8 mouse cellular contexts compared by ENCODE assay signal in genomic region chr7:112868551-112869465, GRCm38 (mm10).
DNase-seq lines count a peak whose midpoint lies in the region; ATAC-seq and TF ChIP-seq lines count a peak whose summit lies in the region.

No protein-coding gene starts in this region.

- no peaks in the 10 kb centered on the region for H3K4me1 ChIP-seq in ES-Bruce4 (ENCODE audit: control insufficient read depth, insufficient read depth, low read length)
- H3K4me1 ChIP-seq in forebrain, embryonic 16.5 days (replicated peaks; ENCODE audit: control insufficient read depth, insufficient read depth, low read length) = peaks cover 4% of the 10 kb centered on the region; the same call in 1 of the 2 replicates
- peaks cover 31% of the 10 kb centered on the region for H3K4me1 ChIP-seq in limb, embryonic 12.5 days (replicated peaks)
- H3K4me1 ChIP-seq in neural tube, embryonic 13.5 days (replicated peaks) = peaks cover 13% of the 10 kb centered on the region

- TF ChIP-seq POLR2A in ES-Bruce4 (IDR thresholded peaks at IDR 0.05; ENCODE audit: insufficient read depth, low read length) = no peak

- 0 out of 2 replicates have a peak, but pooled peaks have one; percentile 26 for ATAC-seq in forebrain, embryonic 16.5 days
- ATAC-seq in limb, embryonic 12.5 days (ENCODE audit: insufficient number of reproducible peaks, insufficient read depth, low FRiP score, low TSS enrichment, low read depth) = no peak; the same call in 1 of the 2 replicates
- 0 out of 2 replicates have a peak, but pooled peaks have one; percentile 56 for ATAC-seq in neural tube, embryonic 13.5 days (ENCODE audit: low read depth)
- ATAC-seq in monocyte, adult 5-6 weeks (replicated peaks; ENCODE audit: insufficient number of reproducible peaks, low FRiP score, low TSS enrichment, poor library complexity, severe bottlenecking) = no peak

- peak overlapping the region; percentile 5; the same call in 1 of the 2 replicates for H3K27ac ChIP-seq in ES-Bruce4 (ENCODE audit: insufficient read depth, low read length)
- no peak overlapping the region for H3K27ac ChIP-seq in forebrain, embryonic 16.5 days (ENCODE audit: low read length)
- peak overlapping the region; percentile 78 for H3K27ac ChIP-seq in limb, embryonic 12.5 days
- peak overlapping the region; percentile 61; the same call in 1 of the 2 replicates for H3K27ac ChIP-seq in neural tube, embryonic 13.5 days (replicated peaks)

- 61% methylated on average over 7 of the region's 8 CpGs for WGBS in forebrain, embryonic 16.5 days
- WGBS in limb, embryonic 12.5 days = 21% methylated on average over 8 of the region's 8 CpGs
- 50% methylated on average over 7 of the region's 8 CpGs for WGBS in neural tube, embryonic 13.5 days

- H3K4me3 ChIP-seq in ES-Bruce4 (ENCODE audit: low read depth, low read length) = no peak overlapping the region
- H3K4me3 ChIP-seq in forebrain, embryonic 16.5 days (replicated peaks; ENCODE audit: low read length) = no peak overlapping the region
- no peak overlapping the region for H3K4me3 ChIP-seq in limb, embryonic 12.5 days (replicated peaks)
- no peak overlapping the region for H3K4me3 ChIP-seq in neural tube, embryonic 13.5 days

- no peak for TF ChIP-seq CTCF in ES-Bruce4 (IDR thresholded peaks at IDR 0.05; ENCODE audit: low read depth, low read length)

- peak; percentile 31 for DNase-seq in 416B (ENCODE audit: low read depth)
- DNase-seq in cerebellum, adult 8-10 months = peak; percentile 66
- DNase-seq in induced T-regulatory cell, adult 2 months (ENCODE audit: low read depth) = peak; percentile 49

- no peaks in the 10 kb centered on the region for H3K9me3 ChIP-seq in ES-Bruce4 (replicated peaks; ENCODE audit: control insufficient read depth, insufficient read depth, low read length, poor library complexity, severe bottlenecking)
- H3K9me3 ChIP-seq in forebrain, embryonic 16.5 days (ENCODE audit: control insufficient read depth, low read length) = no peaks in the 10 kb centered on the region
- no peaks in the 10 kb centered on the region for H3K9me3 ChIP-seq in limb, embryonic 12.5 days
- H3K9me3 ChIP-seq in neural tube, embryonic 13.5 days = no peaks in the 10 kb centered on the region

- H3K36me3 ChIP-seq in ES-Bruce4 (ENCODE audit: control insufficient read depth, insufficient read depth, low read length, poor library complexity, severe bottlenecking) = peaks cover 15% of the 10 kb centered on the region
- H3K36me3 ChIP-seq in forebrain, embryonic 16.5 days (ENCODE audit: control insufficient read depth, insufficient read depth) = peaks cover 3% of the 10 kb centered on the region; the same call in 1 of the 2 replicates
- peaks cover 34% of the 10 kb centered on the region; the same call in 1 of the 2 replicates for H3K36me3 ChIP-seq in limb, embryonic 12.5 days
- H3K36me3 ChIP-seq in neural tube, embryonic 13.5 days = no peaks in the 10 kb centered on the region

- H3K4me2 ChIP-seq in forebrain, embryonic 16.5 days (ENCODE audit: low read length) = no peak overlapping the region
- peak overlapping the region; percentile 10; the same call in 1 of the 2 replicates for H3K4me2 ChIP-seq in limb, embryonic 12.5 days
- H3K4me2 ChIP-seq in neural tube, embryonic 13.5 days = no peak overlapping the region

- no peaks in the 10 kb centered on the region for H3K27me3 ChIP-seq in ES-Bruce4 (ENCODE audit: control insufficient read depth, insufficient read depth, low read length, poor library complexity, severe bottlenecking)
- no peaks in the 10 kb centered on the region for H3K27me3 ChIP-seq in forebrain, embryonic 16.5 days (replicated peaks; ENCODE audit: control insufficient read depth, insufficient read depth, low read length)
- H3K27me3 ChIP-seq in limb, embryonic 12.5 days = 0 out of 2 replicates have a peak, but pooled peaks cover 3% of the 10 kb centered on the region
- no peaks in the 10 kb centered on the region for H3K27me3 ChIP-seq in neural tube, embryonic 13.5 days

- no peak for TF ChIP-seq EP300 in ES-Bruce4 (IDR thresholded peaks at IDR 0.05; ENCODE audit: insufficient read depth, low read depth, low read length)

- no peak overlapping the region for H3K9ac ChIP-seq in ES-Bruce4 (ENCODE audit: low read depth, poor library complexity, severe bottlenecking)
- H3K9ac ChIP-seq in forebrain, embryonic 16.5 days (replicated peaks; ENCODE audit: low read depth, low read length) = no peak overlapping the region
- H3K9ac ChIP-seq in limb, embryonic 12.5 days (replicated peaks) = no peak overlapping the region; the same call in 1 of the 2 replicates
- no peak overlapping the region; the same call in 1 of the 2 replicates for H3K9ac ChIP-seq in neural tube, embryonic 13.5 days

Comparison
In these comparisons a context has a peak if more than half of its experiments do, and no peak if none do; other contexts are left out.
1. ATAC-seq: peak in forebrain, embryonic 16.5 days (single experiment) and neural tube, embryonic 13.5 days (single experiment); none in limb, embryonic 12.5 days (single experiment) and monocyte, adult 5-6 weeks (single experiment).
2. Peak in every context shown above with its lines, with median percentiles within 50 percentile points of each other: DNase-seq.